Mouse (Mus musculus): ENCODE measurements around the gene Nxpe4.

DNA sequence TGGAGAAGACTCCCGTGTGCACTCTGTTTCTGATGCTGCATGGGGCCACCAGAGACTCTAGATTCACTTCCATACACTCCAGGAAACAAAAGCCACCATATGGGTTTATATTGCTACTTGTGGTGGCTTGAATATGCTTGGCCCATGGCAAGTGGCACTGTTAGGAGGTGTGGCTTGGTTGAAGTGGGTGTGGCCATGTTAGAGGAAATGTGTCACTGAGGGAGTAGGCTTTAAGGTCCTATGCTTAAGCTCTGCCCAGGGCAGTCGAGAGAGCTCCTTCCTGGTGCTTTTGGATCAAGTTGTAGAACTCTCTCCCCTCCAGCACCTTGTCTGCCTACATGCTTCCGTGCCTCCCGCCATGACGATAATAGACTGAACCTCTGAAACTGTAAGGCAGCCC is 77.6 kb downstream of the Nxpe4 start:
- no peak for TF ChIP-seq SMC3 (IDR thresholded peaks at IDR 0.05; ENCODE audit: low read depth, low read length)
- TF ChIP-seq POLR2A (IDR thresholded peaks at IDR 0.05; ENCODE audit: control insufficient read depth in 1 of 2, insufficient read depth in 1 of 2, low read depth in 1 of 2, low read length in 2 of 2, poor library complexity in 1 of 2), result no peak
- no peak for TF ChIP-seq USF1 (IDR thresholded peaks at IDR 0.05; ENCODE audit: low read depth, low read length)
- TF ChIP-seq MAZ (IDR thresholded peaks at IDR 0.05; ENCODE audit: low read depth, low read length), result no peak
- TF ChIP-seq MXI1 (IDR thresholded peaks at IDR 0.05; ENCODE audit: low read depth, low read length), result no peak
- TF ChIP-seq CTCF (IDR thresholded peaks at IDR 0.05 in 2 of 3, conservative IDR thresholded peaks at IDR 0.05 in 1 of 3; ENCODE audit: control insufficient read depth in 1 of 3, insufficient read depth in 1 of 3, low read depth in 2 of 3, low read length in 3 of 3, poor library complexity in 1 of 3, severe bottlenecking in 1 of 3), result no peak
- TF ChIP-seq ZC3H11A (IDR thresholded peaks at IDR 0.05; ENCODE audit: low read depth, low read length), result no peak
- TF ChIP-seq MYC (IDR thresholded peaks at IDR 0.05; ENCODE audit: low read depth, low read length), result no peak
- TF ChIP-seq ELF1 (IDR thresholded peaks at IDR 0.05; ENCODE audit: low read depth, low read length), result no peak
- no peak for TF ChIP-seq ZKSCAN1 (IDR thresholded peaks at IDR 0.05; ENCODE audit: low read depth, low read length)
- TF ChIP-seq SIN3A (IDR thresholded peaks at IDR 0.05; ENCODE audit: low read length), result no peak
- no peak for TF ChIP-seq NRF1 (IDR thresholded peaks at IDR 0.05; ENCODE audit: insufficient read depth, low read depth, low read length, poor library complexity, severe bottlenecking)
